ENCODE assay signal across 8 mouse cellular contexts in the genomic region with DNA sequence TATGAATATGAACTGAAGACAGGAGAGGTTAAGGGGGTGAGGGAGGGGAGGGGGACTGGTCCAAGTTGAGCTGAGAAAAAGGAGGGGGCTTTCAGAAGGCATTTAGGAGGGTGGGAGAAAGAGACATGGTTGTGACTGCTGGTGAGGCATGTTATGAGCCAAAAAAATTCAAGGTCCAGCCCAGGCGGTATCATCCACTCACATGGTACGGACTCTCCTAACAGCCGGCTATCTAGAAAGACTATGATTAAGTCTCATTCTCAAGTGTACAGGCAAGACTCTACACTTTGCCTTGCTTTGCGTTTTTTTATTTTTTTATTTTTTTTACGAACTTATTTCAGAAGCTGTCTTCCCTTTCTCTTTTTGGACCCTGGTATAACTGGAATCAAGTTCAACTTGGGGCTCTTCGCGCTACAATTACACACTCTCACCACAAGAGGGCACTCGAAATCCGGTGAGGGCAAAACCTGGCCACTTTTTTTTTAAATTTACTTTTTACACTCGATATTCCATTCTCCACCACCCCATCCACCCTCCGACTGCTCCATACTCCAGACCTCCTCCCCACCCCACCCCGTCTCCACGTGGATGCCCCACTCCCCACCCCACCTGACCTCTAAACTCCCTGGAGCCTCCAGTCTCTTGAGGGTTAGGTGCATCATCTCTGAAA.
A peak's percentile ranks its signal among the peaks of the same experiment; 100 is the strongest.
DNase-seq lines count a peak whose midpoint lies in the region; ATAC-seq and TF ChIP-seq lines count a peak whose summit lies in the region.

No protein-coding gene starts in this region.

- no peak overlapping the region for H3K4me3 ChIP-seq in lung, embryonic 14.5 days (ENCODE audit: low read depth, low read length)

- no peaks in the 10 kb centered on the region for H3K4me1 ChIP-seq in lung, embryonic 14.5 days (ENCODE audit: insufficient read depth)

- DNase-seq in layer of hippocampus, postnatal 10 days (ENCODE audit: low spot score in 2 of 2), result peak; percentile 52 to 64
- no peak for DNase-seq in layer of hippocampus, postnatal 36 days
- DNase-seq in MEL-GATA-1-ER (ENCODE audit: extremely low read depth, low read depth), result peak; percentile 16
- DNase-seq in cerebellum, postnatal 10 days, result peak; percentile 74 to 78
- peak; percentile 46 to 75 for DNase-seq in heart, postnatal 10 days
- DNase-seq in lung, embryonic 14.5 days, result peak; percentile 81
- peak; percentile 27 for DNase-seq in splenic B cell, adult 2 months (ENCODE audit: low read depth, low spot score)

- H3K27ac ChIP-seq in lung, embryonic 14.5 days (ENCODE audit: low read depth), result no peak overlapping the region

- peak; percentile 73 for TF ChIP-seq CTCF in lung, embryonic 14.5 days (IDR thresholded peaks at IDR 0.05; ENCODE audit: low read depth)

- H3K4me2 ChIP-seq in lung, embryonic 14.5 days, result no peak overlapping the region

- 27% methylated on average over 13 of the region's 13 CpGs for WGBS in lung, embryonic 14.5 days

- no peaks in the 10 kb centered on the region for H3K9me3 ChIP-seq in lung, embryonic 14.5 days (ENCODE audit: low read depth, low read length)

- ATAC-seq in lung, embryonic 14.5 days (ENCODE audit: insufficient read depth), result peak; percentile 54; the same call in 1 of the 2 replicates
- no peak for ATAC-seq in megakaryocyte, adult 5-6 weeks (ENCODE audit: poor library complexity, severe bottlenecking)

- no peaks in the 10 kb centered on the region for H3K27me3 ChIP-seq in lung, embryonic 14.5 days (ENCODE audit: insufficient read depth, low read length)
- H3K27me3 ChIP-seq in splenic B cell, adult 2 months (ENCODE audit: control insufficient read depth, insufficient read depth, low read length, poor library complexity, severe bottlenecking), result no peaks in the 10 kb centered on the region

- no peak overlapping the region for H3K9ac ChIP-seq in lung, embryonic 14.5 days

- H3K36me3 ChIP-seq in lung, embryonic 14.5 days (ENCODE audit: insufficient read depth), result no peaks in the 10 kb centered on the region
- no peaks in the 10 kb centered on the region for H3K36me3 ChIP-seq in splenic B cell, adult 2 months (ENCODE audit: control insufficient read depth, insufficient read depth, low read length, poor library complexity, severe bottlenecking)

- intact Hi-C loops in heart, postnatal 10 days (cut with DNase I), result loop anchor here (1.0 to 2.0 kb wide), 3 partner anchors 41 to 411 kb away; no protein-coding TSS in a partner anchor

Comparison
In these comparisons a context has a peak if more than half of its experiments do, and no peak if none do; other contexts are left out.
1. DNase-seq: peak in layer of hippocampus, postnatal 10 days (2 of 2), MEL-GATA-1-ER (single experiment), cerebellum, postnatal 10 days (2 of 2), heart, postnatal 10 days (2 of 2), lung, embryonic 14.5 days (single experiment) and splenic B cell, adult 2 months (single experiment); none in layer of hippocampus, postnatal 36 days (0 of 2).